Mouse (Mus musculus): ENCODE data around the gene Gm21497.
"Not testable (repeated sequence)": the region's sequence is repeated elsewhere in the genome, so short reads cannot be mapped to it uniquely, and the experiment has no call there.

Gene Gm21497

DNA sequence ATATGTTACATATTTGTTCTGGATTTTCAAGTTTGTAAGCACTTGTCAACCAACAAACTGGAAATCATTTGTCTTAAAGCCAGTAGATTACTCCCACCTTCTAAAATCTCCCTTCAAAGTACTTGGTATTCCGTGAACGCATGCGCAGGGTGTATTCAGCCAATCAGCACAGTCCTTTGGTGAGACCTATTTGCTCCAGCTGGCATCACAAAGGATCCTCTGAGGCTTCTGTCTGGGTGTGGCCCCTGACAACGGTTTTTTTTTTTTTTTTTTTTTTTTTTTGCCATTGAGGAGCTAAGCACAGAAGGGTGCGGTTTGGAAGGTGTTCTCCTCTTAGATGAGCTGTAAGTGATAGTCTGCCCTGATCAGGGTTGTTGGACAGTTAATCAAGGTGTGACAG, at the start of gene Gm21497:
Gm21497 (plus strand) TSS at position 301 of the 400 bp plus-strand sequence.
- H3K27me3 ChIP-seq (ENCODE audit: insufficient read depth, low read length): not testable (repeated sequence)

More for the DNA sequence above, at the start of gene Gm21497:
- not testable (repeated sequence) for H3K4me3 ChIP-seq (replicated peaks; ENCODE audit: low read length); H3K9me3 ChIP-seq (ENCODE audit: low read length); H3K36me3 ChIP-seq (ENCODE audit: insufficient read depth, low read length); H3K4me1 ChIP-seq (replicated peaks; ENCODE audit: low read depth, low read length)

Measured in E14TG2a.4 (cell line).